Comparison of ENCODE assay signal across 8 mouse cellular contexts in the genomic region with DNA sequence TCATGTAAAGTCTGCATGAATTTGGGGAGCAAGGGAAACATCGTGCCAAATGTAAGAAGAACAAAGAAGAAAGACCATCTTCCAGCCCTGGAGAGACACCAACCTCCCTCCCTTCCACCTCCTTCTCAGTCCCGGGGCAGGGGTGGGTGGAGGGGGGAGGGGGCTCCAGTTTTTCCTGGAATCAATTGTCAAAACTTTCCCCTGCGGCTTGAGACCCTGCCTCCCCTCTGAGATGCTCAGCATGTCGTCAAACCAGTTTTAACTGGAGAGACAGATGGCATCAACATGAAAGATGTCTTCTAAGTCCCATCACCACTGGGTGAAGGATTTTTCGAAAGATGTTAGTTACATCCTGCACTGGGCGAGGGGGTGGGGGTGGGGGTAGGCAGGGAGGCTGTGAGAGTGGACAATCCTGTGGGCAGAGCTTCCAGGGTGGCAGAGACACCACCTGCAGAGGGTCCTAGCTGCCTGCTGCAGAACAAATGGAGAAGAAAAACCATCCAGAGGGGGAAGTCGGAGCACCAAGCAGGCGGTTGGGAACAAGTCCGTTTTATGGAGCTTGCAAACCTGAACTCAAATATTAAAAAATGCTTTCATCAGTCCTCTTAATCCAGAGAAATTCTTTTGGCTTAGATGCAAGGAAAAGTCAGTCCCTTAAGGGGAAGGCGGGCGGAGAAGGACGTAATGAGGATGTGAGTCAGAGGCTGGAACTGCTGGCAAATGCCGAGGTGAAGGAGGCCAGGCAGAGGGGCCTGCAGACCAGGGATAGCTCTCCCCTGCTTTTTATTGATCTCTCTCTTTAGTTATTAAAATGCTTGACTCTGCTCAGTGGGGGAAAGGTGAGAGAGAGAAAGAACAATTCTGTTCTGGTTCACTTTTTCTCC.
DNase-seq lines count a peak whose midpoint lies in the region; ATAC-seq lines count a peak whose summit lies in the region.

No protein-coding gene starts in this region.

- H3K4me2 ChIP-seq in midbrain, embryonic 12.5 days (replicated peaks), result no peak overlapping the region
- H3K4me2 ChIP-seq in midbrain, embryonic 13.5 days (replicated peaks), result no peak overlapping the region
- peak overlapping the region; percentile 39 for H3K4me2 ChIP-seq in embryonic facial prominence, embryonic 13.5 days

- WGBS in midbrain, embryonic 12.5 days, result 27% methylated on average over 13 of the region's 13 CpGs
- WGBS in midbrain, embryonic 13.5 days, result 23% methylated on average over 13 of the region's 13 CpGs
- WGBS in embryonic facial prominence, embryonic 13.5 days, result 6% methylated on average over 13 of the region's 13 CpGs

- peak; percentile 70 for DNase-seq in heart, postnatal 4 days
- DNase-seq in lung, postnatal 4 days, result peak; percentile 13 to 28
- no peak for DNase-seq in right cerebral cortex, postnatal 36 days (ENCODE audit: low spot score in 2 of 2)
- no peak for DNase-seq in frontal cortex, adult 2 months (ENCODE audit: extremely low spot score in 1 of 2, low spot score in 1 of 2)
- no peak for DNase-seq in thymus, postnatal 36 days

- H3K9ac ChIP-seq in midbrain, embryonic 12.5 days (replicated peaks), result 0 out of 2 replicates have a peak overlapping the region, but pooled peaks have one; percentile 28
- no peak overlapping the region for H3K9ac ChIP-seq in midbrain, embryonic 13.5 days (replicated peaks)
- H3K9ac ChIP-seq in embryonic facial prominence, embryonic 13.5 days, result peak overlapping the region; percentile 41

- peaks cover 18% of the 10 kb centered on the region for H3K4me1 ChIP-seq in midbrain, embryonic 12.5 days
- H3K4me1 ChIP-seq in midbrain, embryonic 13.5 days (replicated peaks), result peaks cover 18% of the 10 kb centered on the region
- peaks cover 48% of the 10 kb centered on the region for H3K4me1 ChIP-seq in embryonic facial prominence, embryonic 13.5 days

- peak overlapping the region; percentile 8; the same call in 1 of the 2 replicates for H3K27ac ChIP-seq in midbrain, embryonic 12.5 days (replicated peaks)
- H3K27ac ChIP-seq in midbrain, embryonic 13.5 days, result no peak overlapping the region
- peak overlapping the region; percentile 93 for H3K27ac ChIP-seq in embryonic facial prominence, embryonic 13.5 days

- ATAC-seq in midbrain, embryonic 12.5 days (ENCODE audit: low FRiP score, low read depth), result peak; percentile 38; the same call in 1 of the 2 replicates
- ATAC-seq in midbrain, embryonic 13.5 days, result no peak
- peak; percentile 71; the same call in 1 of the 2 replicates for ATAC-seq in embryonic facial prominence, embryonic 13.5 days (ENCODE audit: insufficient number of reproducible peaks, insufficient read depth, low FRiP score, low TSS enrichment, low read depth)

- no peaks in the 10 kb centered on the region for H3K9me3 ChIP-seq in midbrain, embryonic 12.5 days
- H3K9me3 ChIP-seq in midbrain, embryonic 13.5 days, result no peaks in the 10 kb centered on the region
- H3K9me3 ChIP-seq in embryonic facial prominence, embryonic 13.5 days, result no peaks in the 10 kb centered on the region

- no peaks in the 10 kb centered on the region for H3K27me3 ChIP-seq in midbrain, embryonic 12.5 days
- H3K27me3 ChIP-seq in midbrain, embryonic 13.5 days, result no peaks in the 10 kb centered on the region
- H3K27me3 ChIP-seq in embryonic facial prominence, embryonic 13.5 days, result no peaks in the 10 kb centered on the region

- H3K36me3 ChIP-seq in midbrain, embryonic 12.5 days, result no peaks in the 10 kb centered on the region
- no peaks in the 10 kb centered on the region for H3K36me3 ChIP-seq in midbrain, embryonic 13.5 days
- H3K36me3 ChIP-seq in embryonic facial prominence, embryonic 13.5 days, result no peaks in the 10 kb centered on the region

- H3K4me3 ChIP-seq in midbrain, embryonic 12.5 days, result no peak overlapping the region
- no peak overlapping the region for H3K4me3 ChIP-seq in midbrain, embryonic 13.5 days (replicated peaks)
- H3K4me3 ChIP-seq in embryonic facial prominence, embryonic 13.5 days, result no peak overlapping the region

Comparison
In these comparisons a context has a peak if more than half of its experiments do, and no peak if none do; other contexts are left out.
1. DNase-seq: peak in heart, postnatal 4 days (single experiment) and lung, postnatal 4 days (2 of 2); none in right cerebral cortex, postnatal 36 days (0 of 2), frontal cortex, adult 2 months (0 of 2) and thymus, postnatal 36 days (0 of 2).